Mouse (Mus musculus) myocyte (in vitro differentiated cells): ENCODE measurements around the gene Slc12a3.

Source experiments
- CEBPB ChIP-seq: IDR thresholded peaks from 2 replicates; pipeline ENCODE4 v1.6.1; 2011; ENCODE audit warnings: mild to moderate bottlenecking, moderate library complexity; ENCODE audit not compliant: poor library complexity, insufficient read depth, severe bottlenecking
- E2F4 ChIP-seq: IDR thresholded peaks from one replicate; pipeline ENCODE4 v1.6.1; 2011; ENCODE audit warnings: mild to moderate bottlenecking, control low read depth, moderate library complexity; ENCODE audit not compliant: insufficient read depth
- MAX ChIP-seq: IDR thresholded peaks from one replicate; pipeline ENCODE4 v1.6.1; 2011; ENCODE audit warnings: low read depth, mild to moderate bottlenecking, control low read depth
- MYOD1 ChIP-seq, 3 experiments: IDR thresholded peaks; one replicate each; pipeline ENCODE4 v1.6.1; 2011; ENCODE audit warnings: control low read depth in 2 of 3, low read depth in 2 of 3, mild to moderate bottlenecking in 2 of 3, moderate library complexity in 1 of 3; ENCODE audit not compliant: insufficient read length in 2 of 3, control insufficient read depth in 1 of 3
- MYOG ChIP-seq, 3 experiments: IDR thresholded peaks; one replicate each; pipeline ENCODE4 v1.6.1; 2011; ENCODE audit warnings: control low read depth in 2 of 3, low read depth in 2 of 3, mild to moderate bottlenecking in 2 of 3; ENCODE audit not compliant: insufficient read length in 2 of 3, control insufficient read depth in 1 of 3, insufficient read depth in 1 of 3
- POLR2A ChIP-seq: IDR thresholded peaks from one replicate; pipeline ENCODE4 v1.6.1; 2011; ENCODE audit warnings: low read depth, mild to moderate bottlenecking, control low read depth, moderate library complexity; ENCODE audit not compliant: insufficient read length
- POLR2AphosphoS2 ChIP-seq: IDR thresholded peaks from one replicate; pipeline ENCODE4 v1.6.1; 2011; ENCODE audit warnings: low read depth, control low read depth; ENCODE audit not compliant: insufficient read length
- TCF12 ChIP-seq: IDR thresholded peaks from one replicate; pipeline ENCODE4 v1.6.1; 2011; ENCODE audit warnings: mild to moderate bottlenecking, control low read depth; ENCODE audit not compliant: poor library complexity, insufficient read depth, severe bottlenecking
- TCF3 ChIP-seq: IDR thresholded peaks from one replicate; pipeline ENCODE4 v1.6.1; 2011; ENCODE audit warnings: low read depth, control low read depth; ENCODE audit not compliant: insufficient read length
- USF1 ChIP-seq: IDR thresholded peaks from one replicate; pipeline ENCODE4 v1.6.1; 2011; ENCODE audit warnings: low read depth, mild to moderate bottlenecking, control low read depth, moderate library complexity

- TF ChIP-seq CEBPB, result no peak
- TF ChIP-seq MAX, result no peak
- no peak for TF ChIP-seq TCF12
- TF ChIP-seq E2F4, result no peak
- no peak for TF ChIP-seq MYOG (IDR thresholded peaks at IDR 0.05; ENCODE audit: control insufficient read depth in 1 of 3, insufficient read depth in 1 of 3, insufficient read length in 2 of 3, low read depth in 2 of 3)
- no peak for TF ChIP-seq POLR2A
- TF ChIP-seq USF1, result no peak
- no peak for TF ChIP-seq TCF3
- no peak for TF ChIP-seq POLR2AphosphoS2
- TF ChIP-seq MYOD1 (IDR thresholded peaks at IDR 0.05; ENCODE audit: control insufficient read depth in 1 of 3, insufficient read length in 2 of 3, low read depth in 2 of 3), result no peak
Observed at GRCm38 (mm10) chr8:94320036-94320435, 9.0 kb upstream of the Slc12a3 start.
